Mouse (Mus musculus) myocyte (in vitro differentiated cells): ENCODE measurements around the gene Slc44a1.

ENCODE experiments used
- CEBPB ChIP-seq: IDR thresholded peaks from 2 replicates; pipeline ENCODE4 v1.6.1; 2011; ENCODE audit warnings: mild to moderate bottlenecking, moderate library complexity; ENCODE audit not compliant: poor library complexity, insufficient read depth, severe bottlenecking
- E2F4 ChIP-seq: IDR thresholded peaks from one replicate; pipeline ENCODE4 v1.6.1; 2011; ENCODE audit warnings: mild to moderate bottlenecking, control low read depth, moderate library complexity; ENCODE audit not compliant: insufficient read depth
- MAX ChIP-seq: IDR thresholded peaks from one replicate; pipeline ENCODE4 v1.6.1; 2011; ENCODE audit warnings: low read depth, mild to moderate bottlenecking, control low read depth
- MYOD1 ChIP-seq, 3 experiments: IDR thresholded peaks; one replicate each; pipeline ENCODE4 v1.6.1; 2011; ENCODE audit warnings: control low read depth in 2 of 3, low read depth in 2 of 3, mild to moderate bottlenecking in 2 of 3, moderate library complexity in 1 of 3; ENCODE audit not compliant: insufficient read length in 2 of 3, control insufficient read depth in 1 of 3
- MYOG ChIP-seq, 3 experiments: IDR thresholded peaks; one replicate each; pipeline ENCODE4 v1.6.1; 2011; ENCODE audit warnings: control low read depth in 2 of 3, low read depth in 2 of 3, mild to moderate bottlenecking in 2 of 3; ENCODE audit not compliant: insufficient read length in 2 of 3, control insufficient read depth in 1 of 3, insufficient read depth in 1 of 3
- POLR2A ChIP-seq: IDR thresholded peaks from one replicate; pipeline ENCODE4 v1.6.1; 2011; ENCODE audit warnings: low read depth, mild to moderate bottlenecking, control low read depth, moderate library complexity; ENCODE audit not compliant: insufficient read length
- POLR2AphosphoS2 ChIP-seq: IDR thresholded peaks from one replicate; pipeline ENCODE4 v1.6.1; 2011; ENCODE audit warnings: low read depth, control low read depth; ENCODE audit not compliant: insufficient read length
- REST ChIP-seq: IDR thresholded peaks from one replicate; pipeline ENCODE4 v1.6.1; 2011; ENCODE audit warnings: mild to moderate bottlenecking, control low read depth, moderate library complexity; ENCODE audit not compliant: insufficient read depth, insufficient read length
- SRF ChIP-seq: IDR thresholded peaks from one replicate; pipeline ENCODE4 v1.6.1; 2011; ENCODE audit warnings: low read depth; ENCODE audit not compliant: control insufficient read depth, insufficient read length
- TCF12 ChIP-seq: IDR thresholded peaks from one replicate; pipeline ENCODE4 v1.6.1; 2011; ENCODE audit warnings: mild to moderate bottlenecking, control low read depth; ENCODE audit not compliant: poor library complexity, insufficient read depth, severe bottlenecking
- TCF3 ChIP-seq: IDR thresholded peaks from one replicate; pipeline ENCODE4 v1.6.1; 2011; ENCODE audit warnings: low read depth, control low read depth; ENCODE audit not compliant: insufficient read length
- USF1 ChIP-seq: IDR thresholded peaks from one replicate; pipeline ENCODE4 v1.6.1; 2011; ENCODE audit warnings: low read depth, mild to moderate bottlenecking, control low read depth, moderate library complexity

DNA sequence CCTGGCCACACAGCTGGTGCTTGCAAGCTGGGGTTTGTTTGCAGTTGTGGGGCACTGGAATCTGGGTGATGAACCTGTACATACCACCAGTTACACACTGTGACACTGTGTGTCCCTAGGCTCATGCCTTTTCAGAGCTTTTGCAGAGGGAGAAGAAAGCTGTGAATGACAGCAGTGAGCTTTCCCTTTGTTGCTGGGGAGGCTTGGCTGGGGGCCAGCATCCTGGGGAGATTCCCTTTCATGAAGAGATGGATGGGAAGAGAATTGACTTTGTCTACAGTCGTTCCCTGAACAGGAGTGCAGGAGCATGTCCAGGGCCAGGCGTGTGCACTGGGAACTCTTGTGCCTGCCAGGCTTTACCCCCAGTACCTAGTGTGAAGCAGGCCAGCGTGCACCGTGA lies 184.6 kb downstream of the Slc44a1 start:
- TF ChIP-seq MYOG (IDR thresholded peaks at IDR 0.05; ENCODE audit: control insufficient read depth in 1 of 3, insufficient read depth in 1 of 3, insufficient read length in 2 of 3, low read depth in 2 of 3) (no peak), TCF12 (no peak), POLR2A (no peak), MYOD1 (IDR thresholded peaks at IDR 0.05; ENCODE audit: control insufficient read depth in 1 of 3, insufficient read length in 2 of 3, low read depth in 2 of 3) (no peak), SRF (no peak), USF1 (no peak), MAX (no peak), POLR2AphosphoS2 (no peak), E2F4 (no peak), TCF3 (no peak), REST (no peak), CEBPB (no peak)
